Mouse (Mus musculus) CH12.LX (cell line): ENCODE measurements around the gene Il12rb1. TPM values are rescaled to one million over a fixed set of nuclear protein-coding genes. Genes with fewer than 3 reads are reported as not detected.
"Not testable (repeated sequence)": the region's sequence is repeated elsewhere in the genome, so short reads cannot be mapped to it uniquely, and the experiment has no call there.

Experiments used
- DNase-seq: peaks from one replicate; pipeline ENCODE4 v3.0.0-alpha.2; 2013; ENCODE audit errors: extremely low read depth
- H3K27ac ChIP-seq: 2 replicates; pipeline ENCODE4 v1.5.1; 2012; ENCODE audit warnings: low read depth, mild to moderate bottlenecking, control low read depth, moderate library complexity; ENCODE audit not compliant: insufficient read depth
- H3K27me3 ChIP-seq: replicated peaks from 2 replicates; pipeline ENCODE3; 2012; ENCODE audit warnings: inconsistent platforms
- H3K36me3 ChIP-seq, 2 experiments: replicated peaks in 1 of 2; 2 replicates each; pipeline versions ENCODE3 to v1.6.1; 2012; ENCODE audit warnings: inconsistent platforms in 1 of 2, low read length in 1 of 2, mild to moderate bottlenecking in 1 of 2, mixed read lengths in 1 of 2, moderate library complexity in 1 of 2; ENCODE audit not compliant: control insufficient read depth in 1 of 2, insufficient read depth in 1 of 2
- H3K4me1 ChIP-seq, 2 experiments: 2 replicates each; pipeline ENCODE4 v1.6.1; 2012; ENCODE audit warnings: inconsistent platforms in 1 of 2, moderate library complexity in 1 of 2; ENCODE audit not compliant: insufficient read depth in 2 of 2, control insufficient read depth in 1 of 2
- H3K4me2 ChIP-seq: 2 replicates; pipeline ENCODE4 v1.6.1; 2012; ENCODE audit warnings: low read depth, mild to moderate bottlenecking, control low read depth; ENCODE audit not compliant: poor library complexity, insufficient read depth, severe bottlenecking
- H3K4me3 ChIP-seq, 3 experiments: fragments of 150-350 bp in 1 of 3; sonication (generic) in 1 of 3; replicated peaks in 1 of 3; 2 replicates each; pipeline versions ENCODE3 to v1.5.1; 2011 to 2012; ENCODE audit warnings: low read depth in 2 of 3, low read length in 2 of 3, mild to moderate bottlenecking in 2 of 3, moderate library complexity in 2 of 3, control low read depth in 1 of 3, improper control_type of control experiment in 1 of 3, inconsistent platforms in 1 of 3, mixed read lengths in 1 of 3; ENCODE audit not compliant: poor library complexity in 1 of 3
- H3K79me2 ChIP-seq: replicated peaks from 2 replicates; pipeline ENCODE4 v1.6.1; 2012; ENCODE audit warnings: mild to moderate bottlenecking, moderate library complexity; ENCODE audit not compliant: control insufficient read depth, poor library complexity, insufficient read depth, severe bottlenecking; ENCODE audit errors: extremely low read depth
- H3K9ac ChIP-seq: 2 replicates; pipeline ENCODE4 v1.6.1; 2012; ENCODE audit warnings: low read depth, mild to moderate bottlenecking, control low read depth, moderate library complexity; ENCODE audit not compliant: insufficient read depth
- H3K9me3 ChIP-seq: replicated peaks from 2 replicates; pipeline ENCODE3; 2012; ENCODE audit warnings: low read length, inconsistent platforms, mixed read lengths
- CHD1 ChIP-seq: IDR thresholded peaks from 2 replicates; pipeline ENCODE4 v1.6.1; 2012; ENCODE audit warnings: low read depth, low read length, improper control_type of control experiment, inconsistent platforms
- ELF1 ChIP-seq: IDR thresholded peaks from 2 replicates; pipeline ENCODE4 v1.6.1; 2014; ENCODE audit warnings: low read depth, mild to moderate bottlenecking, inconsistent platforms, low read length, improper control_type of control experiment
- ETS1 ChIP-seq: conservative IDR thresholded peaks from 2 replicates; pipeline ENCODE4 v1.6.1; 2012; ENCODE audit warnings: low read depth, mild to moderate bottlenecking, inconsistent platforms, low read length, improper control_type of control experiment, moderate library complexity
- IRF4 ChIP-seq: IDR thresholded peaks from 2 replicates; pipeline ENCODE4 v1.6.1; 2014; ENCODE audit warnings: low read depth, mild to moderate bottlenecking, inconsistent platforms, low read length, improper control_type of control experiment
- JUN ChIP-seq: IDR thresholded peaks from 2 replicates; pipeline ENCODE4 v1.6.1; 2011; ENCODE audit warnings: low read depth, mild to moderate bottlenecking, low read length, improper control_type of control experiment, moderate library complexity; ENCODE audit not compliant: insufficient read depth
- JUND ChIP-seq: conservative IDR thresholded peaks from 2 replicates; pipeline ENCODE4 v1.6.1; 2011; ENCODE audit warnings: low read depth, low read length, improper control_type of control experiment
- KAT2A ChIP-seq: IDR thresholded peaks from 2 replicates; pipeline ENCODE4 v1.6.1; 2012; ENCODE audit warnings: low read length, improper control_type of control experiment, inconsistent platforms; ENCODE audit not compliant: insufficient replicate concordance
- MYC ChIP-seq: IDR thresholded peaks from 2 replicates; pipeline ENCODE4 v1.6.1; 2011; ENCODE audit warnings: low read depth, mild to moderate bottlenecking, improper control_type of control experiment, low read length
- NELFE ChIP-seq: IDR thresholded peaks from 2 replicates; pipeline ENCODE4 v1.6.1; 2011; ENCODE audit warnings: low read depth, low read length, improper control_type of control experiment
- POLR2A ChIP-seq: IDR thresholded peaks from 2 replicates; pipeline ENCODE4 v1.6.1; 2011; ENCODE audit warnings: low read depth, mild to moderate bottlenecking, improper control_type of control experiment, low read length
- POLR2AphosphoS2 ChIP-seq: IDR thresholded peaks from 2 replicates; pipeline ENCODE4 v1.6.1; 2011; ENCODE audit warnings: low read depth, low read length, improper control_type of control experiment
- SMC3 ChIP-seq: IDR thresholded peaks from 2 replicates; pipeline ENCODE4 v1.6.1; 2011; ENCODE audit warnings: low read depth, low read length, improper control_type of control experiment
- TBP ChIP-seq: conservative IDR thresholded peaks from 2 replicates; pipeline ENCODE4 v1.6.1; 2011; ENCODE audit warnings: low read depth, low read length, improper control_type of control experiment
- TCF12 ChIP-seq: IDR thresholded peaks from 2 replicates; pipeline ENCODE4 v1.6.1; 2014; ENCODE audit warnings: low read depth, mild to moderate bottlenecking, inconsistent platforms, low read length, improper control_type of control experiment
- UBTF ChIP-seq: IDR thresholded peaks from 2 replicates; pipeline ENCODE4 v1.6.1; 2012; ENCODE audit warnings: low read depth, mild to moderate bottlenecking, inconsistent platforms, low read length, improper control_type of control experiment, moderate library complexity
- ZKSCAN1 ChIP-seq: IDR thresholded peaks from 2 replicates; pipeline ENCODE4 v1.6.1; 2012; ENCODE audit warnings: low read depth, inconsistent platforms, low read length, improper control_type of control experiment, borderline replicate concordance
- ZMIZ1 ChIP-seq: IDR thresholded peaks from 2 replicates; pipeline ENCODE4 v1.6.1; 2012; ENCODE audit warnings: low read depth, mild to moderate bottlenecking, inconsistent platforms, low read length, improper control_type of control experiment
- dilution Hi-C: fragments of 300-500 bp; cut with MboI; formaldehyde crosslinking; loops from 2 replicates; pipeline ENCODE4 v1.14.3; 2020; ENCODE audit warnings: low sequenced_read_pairs; ENCODE audit not compliant: extremely low pct_unique_long_range_greater_than_20kb, extremely low pct_ligation_motif_present
- in situ Hi-C: fragments of 300-500 bp; cut with MboI; formaldehyde crosslinking; loops from 3 replicates; pipeline ENCODE4 v1.14.3; 2019; ENCODE audit warnings: low sequenced_read_pairs, low pct_ligation_motif_present, low pct_unique_long_range_greater_than_20kb, mixed read lengths
- polyA plus RNA-seq: library from polyadenylated mRNA; unstranded; fragments of >175 nt; gene quantifications from 2 replicates; pipeline ENCODE4 v1.2.1, GENCODE M21; 2012; ENCODE audit warnings: low read depth; ENCODE audit not compliant: insufficient read length
- total RNA-seq, 2 experiments: library from RNA; depleted of rRNA; stranded (reverse); fragments of 300-350 nt in 1 of 2; fragments of >200 nt in 1 of 2; gene quantifications; 2 replicates each; pipeline ENCODE4 v1.2.3; 2012 to 2014

Gene Il12rb1
- total and polyA plus RNA-seq, 3 experiments: 4.5 to 23.2 (median 12.5) TPM

GRCm38 (mm10) chr8:70821399-70821962, 13.2 kb downstream of the Il12rb1 start (continued):
- TF ChIP-seq IRF4 (no peak; the same call in 1 of the 2 replicates), MYC (0 out of 2 replicates have a peak, but pooled peaks have one; percentile 34), SMC3 (peak; percentile 87), NELFE (no peak), KAT2A (no peak), ZMIZ1 (no peak), ZKSCAN1 (no peak), TBP (no peak), TCF12 (no peak), JUND (no peak), ETS1 (no peak)

GRCm38 (mm10) chr8:70821992-70822391, 13.7 kb downstream of the Il12rb1 start:
- no peaks in the 10 kb centered on the region for H3K4me1 ChIP-seq
- H3K27ac ChIP-seq: no peak overlapping the region
- TF ChIP-seq JUND (no peak), KAT2A (no peak), POLR2AphosphoS2 (no peak), POLR2A (no peak), JUN (no peak), CHD1 (no peak), ETS1 (no peak), TCF12 (no peak), UBTF (no peak), ELF1 (no peak), SMC3 (no peak)
- TF ChIP-seq, all 38 proteins: peak for 0
- Histone ChIP-seq H3K27me3 (no peaks in the 10 kb centered on the region), H3K79me2 (no peaks in the 10 kb centered on the region), H3K9me3 (peaks cover 2% of the 10 kb centered on the region), H3K4me3 (no peak overlapping the region), H3K4me2 (no peak overlapping the region), H3K9ac (no peak overlapping the region), H3K36me3 (peaks cover 24 to 43% of the 10 kb centered on the region in 2 experiments)
- in situ Hi-C loops: no loop called here
- dilution Hi-C loops: no loop called here
- no peak for DNase-seq

GRCm38 (mm10) chr8:70822594-70822993, 14.3 kb downstream of the Il12rb1 start:
- H3K9me3 ChIP-seq, dilution Hi-C loops: not testable (repeated sequence)
- H3K36me3 ChIP-seq: peaks cover 22 to 40% of the 10 kb centered on the region in 2 experiments

More at GRCm38 (mm10) chr8:70822594-70822993, 14.3 kb downstream of the Il12rb1 start:
- H3K4me3 ChIP-seq, DNase-seq, H3K4me1 ChIP-seq, H3K9ac ChIP-seq, H3K4me2 ChIP-seq, H3K79me2 ChIP-seq, H3K27ac ChIP-seq, in situ Hi-C loops, H3K27me3 ChIP-seq: not testable (repeated sequence)
